Mouse (Mus musculus) forebrain, embryonic 16.5 days (tissue): ENCODE results near the gene Klkb1. TPM values are rescaled to one million over a fixed set of nuclear protein-coding genes. Genes with fewer than 3 reads are reported as not detected.
A peak's percentile ranks its signal among the peaks of the same experiment; 100 is the strongest.

Experiments
- ATAC-seq: fragments of 200-750 bp; cut with Nextera tagmentation; 2 replicates; pipeline ENCODE4 v1.8.0; 2017; ENCODE audit warnings: mild to moderate bottlenecking, moderate library complexity
- H3K27ac ChIP-seq: fragments of 300-500 bp; sonication (generic); 2 replicates; pipeline ENCODE4 v1.5.1; 2014; ENCODE audit warnings: low read length, control low read depth
- H3K27me3 ChIP-seq: fragments of 300-500 bp; sonication (generic); replicated peaks from 2 replicates; pipeline ENCODE4 v1.6.1; 2014; ENCODE audit warnings: low read length; ENCODE audit not compliant: control insufficient read depth, insufficient read depth
- H3K36me3 ChIP-seq: fragments of 300-500 bp; sonication (generic); 2 replicates; pipeline ENCODE4 v1.6.1; 2014; ENCODE audit not compliant: control insufficient read depth, insufficient read depth
- H3K4me1 ChIP-seq: fragments of 300-500 bp; sonication (generic); replicated peaks from 2 replicates; pipeline ENCODE4 v1.6.1; 2014; ENCODE audit warnings: low read length; ENCODE audit not compliant: control insufficient read depth, insufficient read depth
- H3K4me2 ChIP-seq: fragments of 300-500 bp; sonication (generic); 2 replicates; pipeline ENCODE4 v1.6.1; 2014; ENCODE audit warnings: mild to moderate bottlenecking, low read length, control low read depth
- H3K4me3 ChIP-seq: fragments of 300-500 bp; sonication (generic); replicated peaks from 2 replicates; pipeline ENCODE4 v1.5.1; 2014; ENCODE audit warnings: mild to moderate bottlenecking, low read length, control low read depth
- H3K9ac ChIP-seq: fragments of 300-500 bp; sonication (generic); replicated peaks from 2 replicates; pipeline ENCODE4 v1.6.1; 2014; ENCODE audit warnings: low read depth, low read length, control low read depth
- H3K9me3 ChIP-seq: fragments of 300-500 bp; sonication (generic); 2 replicates; pipeline ENCODE4 v1.6.1; 2016; ENCODE audit warnings: low read length; ENCODE audit not compliant: control insufficient read depth
- WGBS: fragments of 180-500 bp; shearing (Covaris S2); extraction: QIAGEN DNeasy Blood & Tissue Kit; methylation state at CpG from one replicate; pipeline ENCODE4 v1.1.7; 2014; 5-methylcytosine and 5-hydroxymethylcytosine counted together
- polyA plus RNA-seq: library from polyadenylated mRNA; unstranded; fragments of >200 nt; fragmentation: Nextera tagmentation; extraction: Ambion mirVana; gene quantifications from 2 replicates; pipeline ENCODE4 v1.2.1, GENCODE M21; 2015

Klkb1 gene
- polyA plus RNA-seq, 1 experiment from 2014 or later = not detected

GRCm38 (mm10) chr8:45324151-45324550 is 29.5 kb upstream of the Klkb1 start:
- Histone ChIP-seq H3K4me3 (no peak overlapping the region), H3K4me1 (no peaks in the 10 kb centered on the region), H3K27ac (no peak overlapping the region), H3K4me2 (no peak overlapping the region), H3K27me3 (no peaks in the 10 kb centered on the region), H3K9ac (no peak overlapping the region), H3K9me3 (no peaks in the 10 kb centered on the region), H3K36me3 (no peaks in the 10 kb centered on the region)
- ATAC-seq = no peak
- WGBS = 87% methylated on average over 4 of the region's 4 CpGs

GRCm38 (mm10) chr8:45321365-45321764 is 26.7 kb upstream of the Klkb1 start:
- Histone ChIP-seq H3K27me3 (no peaks in the 10 kb centered on the region), H3K4me2 (no peak overlapping the region), H3K9me3 (no peaks in the 10 kb centered on the region), H3K9ac (no peak overlapping the region), H3K36me3 (no peaks in the 10 kb centered on the region), H3K27ac (no peak overlapping the region), H3K4me3 (no peak overlapping the region), H3K4me1 (no peaks in the 10 kb centered on the region)
- ATAC-seq = no peak
- WGBS = 89% methylated on average over 2 of the region's 2 CpGs

- no peak for ATAC-seq
- no peak overlapping the region for H3K4me3 ChIP-seq
- no peak overlapping the region for H3K9ac ChIP-seq
- H3K4me2 ChIP-seq = no peak overlapping the region
- H3K27me3 ChIP-seq = no peaks in the 10 kb centered on the region
- no peaks in the 10 kb centered on the region for H3K4me1 ChIP-seq
- H3K9me3 ChIP-seq = no peaks in the 10 kb centered on the region
- 75% methylated on average over 1 of the region's 1 CpGs for WGBS
- no peak overlapping the region for H3K27ac ChIP-seq
- no peaks in the 10 kb centered on the region for H3K36me3 ChIP-seq
Measured at GRCm38 (mm10) chr8:45320930-45321329, 26.3 kb upstream of the Klkb1 start.

- no peaks in the 10 kb centered on the region for H3K4me1 ChIP-seq
- no peak overlapping the region for H3K4me3 ChIP-seq
- ATAC-seq = no peak
- no peaks in the 10 kb centered on the region for H3K27me3 ChIP-seq
- H3K36me3 ChIP-seq = no peaks in the 10 kb centered on the region
- H3K27ac ChIP-seq = no peak overlapping the region
- H3K9ac ChIP-seq = no peak overlapping the region
- WGBS = 89% methylated on average over 4 of the region's 4 CpGs
- H3K9me3 ChIP-seq = no peaks in the 10 kb centered on the region
- no peak overlapping the region for H3K4me2 ChIP-seq
Measured at GRCm38 (mm10) chr8:45310967-45311366, 16.3 kb upstream of the Klkb1 start.

- Histone ChIP-seq H3K36me3 (no peaks in the 10 kb centered on the region), H3K27ac (no peak within 1 kb of the TSS), H3K9ac (no peak within 1 kb of the TSS), H3K9me3 (no peaks in the 10 kb centered on the region), H3K4me2 (no peak within 1 kb of the TSS), H3K27me3 (no peaks in the 10 kb centered on the region), H3K4me1 (no peaks in the 10 kb centered on the region), H3K4me3 (no peak within 1 kb of the TSS)
- no peak for ATAC-seq
- WGBS = 90% methylated on average over 13 of the region's 13 CpGs
Measured at GRCm38 (mm10) chr8:45308366-45308765, 13.7 kb upstream of the Klkb1 start, which contains the start of gene Gm45753. Gm45753 (minus strand) TSS chr8:45308466.

- H3K4me1 ChIP-seq = no peaks in the 10 kb centered on the region
- H3K27ac ChIP-seq = no peak overlapping the region
- H3K4me3 ChIP-seq = no peak overlapping the region
- no peaks in the 10 kb centered on the region for H3K36me3 ChIP-seq
- H3K9ac ChIP-seq = no peak overlapping the region
- no peak for ATAC-seq
- no peaks in the 10 kb centered on the region for H3K9me3 ChIP-seq
- H3K4me2 ChIP-seq = no peak overlapping the region
- 94% methylated on average over 1 of the region's 1 CpGs for WGBS
- H3K27me3 ChIP-seq = no peaks in the 10 kb centered on the region
Measured at GRCm38 (mm10) chr8:45305479-45305878, 10.8 kb upstream of the Klkb1 start.

- Histone ChIP-seq H3K4me1 (no peaks in the 10 kb centered on the region), H3K4me3 (no peak overlapping the region), H3K9me3 (no peaks in the 10 kb centered on the region), H3K27ac (no peak overlapping the region), H3K4me2 (no peak overlapping the region), H3K9ac (no peak overlapping the region), H3K27me3 (no peaks in the 10 kb centered on the region), H3K36me3 (no peaks in the 10 kb centered on the region)
- ATAC-seq = no peak
- WGBS = 93% methylated on average over 3 of the region's 3 CpGs
Measured at GRCm38 (mm10) chr8:45304354-45304753, 9.7 kb upstream of the Klkb1 start.

GRCm38 (mm10) chr8:45302390-45302789 is 7.7 kb upstream of the Klkb1 start:
- ATAC-seq = no peak
- 46% methylated on average over 8 of the region's 8 CpGs for WGBS

GRCm38 (mm10) chr8:45295276-45295675 is 617 bp upstream of the Klkb1 start:
- Histone ChIP-seq H3K27ac (no peak overlapping the region), H3K4me3 (no peak overlapping the region), H3K4me1 (no peaks in the 10 kb centered on the region), H3K36me3 (no peaks in the 10 kb centered on the region), H3K9ac (no peak overlapping the region), H3K4me2 (no peak overlapping the region), H3K27me3 (no peaks in the 10 kb centered on the region), H3K9me3 (no peaks in the 10 kb centered on the region)
- ATAC-seq = no peak
- 94% methylated on average over 6 of the region's 6 CpGs for WGBS

More at GRCm38 (mm10) chr8:45302390-45302789, 7.7 kb upstream of the Klkb1 start:
- H3K4me1 ChIP-seq = no peaks in the 10 kb centered on the region
- no peak overlapping the region for H3K4me3 ChIP-seq
- no peak overlapping the region for H3K4me2 ChIP-seq
- H3K27me3 ChIP-seq = no peaks in the 10 kb centered on the region
- H3K36me3 ChIP-seq = no peaks in the 10 kb centered on the region
- H3K9me3 ChIP-seq = no peaks in the 10 kb centered on the region
- no peak overlapping the region for H3K27ac ChIP-seq
- H3K9ac ChIP-seq = no peak overlapping the region

GRCm38 (mm10) chr8:45291790-45292189 is 2.9 kb downstream of the Klkb1 start:
- Histone ChIP-seq H3K4me1 (no peaks in the 10 kb centered on the region), H3K4me2 (no peak overlapping the region), H3K4me3 (no peak overlapping the region), H3K9ac (no peak overlapping the region), H3K9me3 (no peaks in the 10 kb centered on the region), H3K27me3 (no peaks in the 10 kb centered on the region), H3K27ac (no peak overlapping the region), H3K36me3 (no peaks in the 10 kb centered on the region)
- ATAC-seq = peak; percentile 86
- 67% methylated on average over 2 of the region's 2 CpGs for WGBS
